Mouse (Mus musculus) lung, postnatal 4 days (tissue): ENCODE data around the gene Trim7.
"Not testable (repeated sequence)": the region's sequence is repeated elsewhere in the genome, so short reads cannot be mapped to it uniquely, and the experiment has no call there.

Experiments used
- DNase-seq, 2 experiments: peaks; one replicate each; pipeline ENCODE4 v3.0.0; 2021

Gene Trim7

GRCm38 (mm10) chr11:48803988-48804387, 22.0 kb upstream of the Trim7 start:
- no peak for DNase-seq

GRCm38 (mm10) chr11:48804922-48805321, 21.0 kb upstream of the Trim7 start:
- DNase-seq = no peak

- DNase-seq = no peak
These were observed 18.9 kb upstream of the Trim7 start for GRCm38 (mm10) chr11:48806856-48807562.

- peak in 1 of 2 experiments; percentile 25 for DNase-seq
These were observed 18.2 kb upstream of the Trim7 start for GRCm38 (mm10) chr11:48807563-48808303.

- no peak for DNase-seq
These were observed 17.7 kb upstream of the Trim7 start for GRCm38 (mm10) chr11:48808304-48808646.

GRCm38 (mm10) chr11:48808737-48809433, 17.1 kb upstream of the Trim7 start:
- peak; percentile 27 to 66 for DNase-seq

- no peak for DNase-seq
These were observed 16.5 kb upstream of the Trim7 start for GRCm38 (mm10) chr11:48809434-48809830.

GRCm38 (mm10) chr11:48810142-48810541, 15.8 kb upstream of the Trim7 start:
- no peak for DNase-seq

- no peak for DNase-seq
These were observed 12.2 kb upstream of the Trim7 start for GRCm38 (mm10) chr11:48813782-48814181.

- peak in 1 of 2 experiments; percentile 26 for DNase-seq
These were observed 10.1 kb upstream of the Trim7 start for GRCm38 (mm10) chr11:48815851-48816250.

GRCm38 (mm10) chr11:48816281-48816781, 9.6 kb upstream of the Trim7 start:
- peak; percentile 60 to 69 for DNase-seq

GRCm38 (mm10) chr11:48816800-48817665, 8.9 kb upstream of the Trim7 start, which contains the start of gene Trim41:
Gene Trim41 (minus strand): TSS chr11:48817353.
- DNase-seq = peak; percentile 99 to 100

- DNase-seq = no peak
These were observed 8.1 kb upstream of the Trim7 start for GRCm38 (mm10) chr11:48817794-48818193.

GRCm38 (mm10) chr11:48818346-48818745, 7.6 kb upstream of the Trim7 start:
- DNase-seq = peak; percentile 72 to 88

GRCm38 (mm10) chr11:48819614-48820307, 6.2 kb upstream of the Trim7 start:
- DNase-seq = no peak

GRCm38 (mm10) chr11:48820308-48820674, 5.6 kb upstream of the Trim7 start:
- DNase-seq = no peak

- DNase-seq = not testable (repeated sequence)
These were observed 4.6 kb upstream of the Trim7 start for GRCm38 (mm10) chr11:48821299-48821698.

- DNase-seq = no peak
These were observed 3.0 kb upstream of the Trim7 start for GRCm38 (mm10) chr11:48822768-48823512.

GRCm38 (mm10) chr11:48823536-48823972, 2.4 kb upstream of the Trim7 start:
- DNase-seq = peak; percentile 42 to 70

- no peak for DNase-seq
These were observed 1.6 kb upstream of the Trim7 start for GRCm38 (mm10) chr11:48824311-48824830.

- no peak for DNase-seq
These were observed 784 bp downstream of the Trim7 start for GRCm38 (mm10) chr11:48826752-48827096.
